Mouse (Mus musculus) small intestine, adult 2 months (tissue): Measurements from ENCODE around the gene Gstt1.

Experiments used
- CTCF ChIP-seq: fragments of 200-500 bp; IDR thresholded peaks from 2 replicates; pipeline ENCODE4 v1.5.1; 2012; ENCODE audit warnings: low read depth, mild to moderate bottlenecking, control low read depth, inconsistent platforms, low read length, moderate library complexity, mixed read lengths; ENCODE audit not compliant: insufficient replicate concordance, insufficient read length; ENCODE audit errors: extremely low read depth
- POLR2A ChIP-seq: fragments of 200-500 bp; IDR thresholded peaks from 2 replicates; pipeline ENCODE4 v1.6.1; 2012; ENCODE audit warnings: low read depth, mild to moderate bottlenecking, control low read depth, inconsistent platforms, low read length, moderate library complexity

- TF ChIP-seq CTCF (no peak), POLR2A (no peak; the same call in 1 of the 2 replicates)
These were observed 687 bp downstream of the Gstt1 start for GRCm38 (mm10) chr10:75797619-75798175.
